Mouse (Mus musculus): ENCODE results near the gene Nr2c2. TPM values are rescaled to one million over a fixed set of nuclear protein-coding genes. Genes with fewer than 3 reads are reported as not detected.

The Nr2c2 gene
- polyA plus RNA-seq, 1 experiment from 2014 or later: 32.7 TPM

GRCm38 (mm10) chr6:92214773-92215449 lies 123.7 kb downstream of the Nr2c2 start, which contains the start of gene Rbsn:
Rbsn (minus strand) TSS chr6:92214925.
- ATAC-seq (ENCODE audit: low FRiP score, low read depth): peak; percentile 97

GRCm38 (mm10) chr6:92219445-92219844 lies 128.3 kb downstream of the Nr2c2 start:
- Histone ChIP-seq H3K27ac (replicated peaks) (no peak overlapping the region), H3K4me3 (no peak overlapping the region), H3K27me3 (no peaks in the 10 kb centered on the region), H3K4me1 (peaks cover 3% of the 10 kb centered on the region; the same call in 1 of the 2 replicates), H3K9me3 (no peaks in the 10 kb centered on the region), H3K36me3 (no peaks in the 10 kb centered on the region), H3K9ac (replicated peaks) (no peak overlapping the region), H3K4me2 (replicated peaks) (no peak overlapping the region)
- 51% methylated on average over 3 of the region's 3 CpGs for WGBS
- no peak for ATAC-seq (ENCODE audit: low FRiP score, low read depth)

More at GRCm38 (mm10) chr6:92214773-92215449, 123.7 kb downstream of the Nr2c2 start, which contains the start of gene Rbsn:
- Histone ChIP-seq H3K27me3 (no peaks in the 10 kb centered on the region), H3K4me2 (replicated peaks) (peak within 1 kb of the TSS; percentile 97), H3K36me3 (peaks cover 9% of the 10 kb centered on the region; the same call in 1 of the 2 replicates), H3K4me1 (peaks cover 18% of the 10 kb centered on the region), H3K9me3 (no peaks in the 10 kb centered on the region), H3K9ac (replicated peaks) (peak within 1 kb of the TSS; percentile 88), H3K27ac (replicated peaks) (peak within 1 kb of the TSS; percentile 85), H3K4me3 (peak within 1 kb of the TSS; percentile 96)
- 10% methylated on average over 35 of the region's 35 CpGs for WGBS

GRCm38 (mm10) chr6:92221604-92222003 lies 130.4 kb downstream of the Nr2c2 start:
- ATAC-seq (ENCODE audit: low FRiP score, low read depth): no peak
- Histone ChIP-seq H3K9ac (replicated peaks) (no peak overlapping the region), H3K27me3 (no peaks in the 10 kb centered on the region), H3K4me2 (replicated peaks) (no peak overlapping the region), H3K36me3 (no peaks in the 10 kb centered on the region), H3K4me1 (no peaks in the 10 kb centered on the region), H3K27ac (replicated peaks) (no peak overlapping the region), H3K9me3 (no peaks in the 10 kb centered on the region), H3K4me3 (no peak overlapping the region)
- 89% methylated on average over 6 of the region's 6 CpGs for WGBS

GRCm38 (mm10) chr6:92222021-92222420 lies 130.8 kb downstream of the Nr2c2 start:
- WGBS: 86% methylated on average over 3 of the region's 3 CpGs
- H3K27me3 ChIP-seq: no peaks in the 10 kb centered on the region
- no peak overlapping the region for H3K27ac ChIP-seq (replicated peaks)
- H3K36me3 ChIP-seq: no peaks in the 10 kb centered on the region
- H3K9me3 ChIP-seq: no peaks in the 10 kb centered on the region
- H3K4me1 ChIP-seq: no peaks in the 10 kb centered on the region
- H3K4me3 ChIP-seq: no peak overlapping the region
- no peak for ATAC-seq (ENCODE audit: low FRiP score, low read depth)
- no peak overlapping the region for H3K4me2 ChIP-seq (replicated peaks)
- no peak overlapping the region for H3K9ac ChIP-seq (replicated peaks)

Other genes with a start within 250 kb of the Nr2c2 start
- gene Ccdc174, start 213.3 kb upstream of the Nr2c2 start, polyA plus RNA-seq (2016; fragmentation: Nextera tagmentation; extraction: Ambion mirVana): 57.8 and 60.6 TPM in 2 replicates
- 0.86 and 1.2 TPM in 2 replicates for gene 4930590J08Rik, start 188.6 kb upstream of the Nr2c2 start, polyA plus RNA-seq (2016; fragmentation: Nextera tagmentation; extraction: Ambion mirVana)
- gene Fgd5, start 112.5 kb upstream of the Nr2c2 start, polyA plus RNA-seq (2016; fragmentation: Nextera tagmentation; extraction: Ambion mirVana): 7.1 and 8.0 TPM in 2 replicates
- 70.1 and 71.9 TPM in 2 replicates for gene Mrps25, start 92.6 kb downstream of the Nr2c2 start, polyA plus RNA-seq (2016; fragmentation: Nextera tagmentation; extraction: Ambion mirVana)
- 31.6 and 34.2 TPM in 2 replicates for gene Rbsn, start 123.5 kb downstream of the Nr2c2 start, polyA plus RNA-seq (2016; fragmentation: Nextera tagmentation; extraction: Ambion mirVana)
- 1.6 and 1.8 TPM in 2 replicates for gene Trh, start 153.3 kb downstream of the Nr2c2 start, polyA plus RNA-seq (2016; fragmentation: Nextera tagmentation; extraction: Ambion mirVana)